Mouse (Mus musculus): ENCODE measurements around the gene Chmp1a.
"Not testable (repeated sequence)": the region's sequence is repeated elsewhere in the genome, so short reads cannot be mapped to it uniquely, and the experiment has no call there.

The Chmp1a gene

GRCm38 (mm10) chr8:123232553-123232952 is 20.0 kb upstream of the Chmp1a start:
- DNase-seq (ENCODE audit: low spot score in 2 of 2): no peak

- no peak for DNase-seq (ENCODE audit: low spot score in 2 of 2)
Measured at GRCm38 (mm10) chr8:123231742-123232141, 19.2 kb upstream of the Chmp1a start.

- not testable (repeated sequence) for DNase-seq (ENCODE audit: low spot score in 2 of 2)
Measured at GRCm38 (mm10) chr8:123230326-123230725, 17.8 kb upstream of the Chmp1a start.

- DNase-seq (ENCODE audit: low spot score in 2 of 2): peak in 1 of 2 experiments; percentile 62
Measured at GRCm38 (mm10) chr8:123228416-123228815, 15.9 kb upstream of the Chmp1a start.

GRCm38 (mm10) chr8:123224278-123225266 is 12.0 kb upstream of the Chmp1a start, which contains the start of gene Cdk10:
Gene Cdk10, plus strand, starts transcription at chr8:123224842.
- peak; percentile 91 for DNase-seq (ENCODE audit: low spot score in 2 of 2)

- no peak for DNase-seq (ENCODE audit: low spot score in 2 of 2)
Measured at GRCm38 (mm10) chr8:123220917-123221316, 8.4 kb upstream of the Chmp1a start.

GRCm38 (mm10) chr8:123215430-123215829 is 2.9 kb upstream of the Chmp1a start:
- DNase-seq (ENCODE audit: low spot score in 2 of 2): no peak

- DNase-seq (ENCODE audit: low spot score in 2 of 2): no peak
Measured at GRCm38 (mm10) chr8:123213118-123213772, 682 bp upstream of the Chmp1a start.

- DNase-seq (ENCODE audit: low spot score in 2 of 2): no peak
Measured at GRCm38 (mm10) chr8:123211876-123212275, 687 bp downstream of the Chmp1a start.

GRCm38 (mm10) chr8:123203571-123203970 is 9.0 kb downstream of the Chmp1a start:
- no peak for DNase-seq (ENCODE audit: low spot score in 2 of 2)

- DNase-seq (ENCODE audit: low spot score in 2 of 2): peak in 1 of 2 experiments; percentile 28
Measured at GRCm38 (mm10) chr8:123202288-123202687, 10.3 kb downstream of the Chmp1a start.

GRCm38 (mm10) chr8:123199864-123200263 is 12.7 kb downstream of the Chmp1a start:
- no peak for DNase-seq (ENCODE audit: low spot score in 2 of 2)

GRCm38 (mm10) chr8:123197016-123197415 is 15.5 kb downstream of the Chmp1a start:
- DNase-seq (ENCODE audit: low spot score in 2 of 2): not testable (repeated sequence)

GRCm38 (mm10) chr8:123193771-123194170 is 18.8 kb downstream of the Chmp1a start:
- DNase-seq (ENCODE audit: low spot score in 2 of 2): no peak

- no peak for DNase-seq (ENCODE audit: low spot score in 2 of 2)
Measured at GRCm38 (mm10) chr8:123191908-123192307, 20.7 kb downstream of the Chmp1a start.

GRCm38 (mm10) chr8:123190678-123191077 is 21.9 kb downstream of the Chmp1a start:
- peak; percentile 77 to 79 for DNase-seq (ENCODE audit: low spot score in 2 of 2)

- DNase-seq (ENCODE audit: low spot score in 2 of 2): no peak
Measured at GRCm38 (mm10) chr8:123188841-123189240, 23.7 kb downstream of the Chmp1a start.

- DNase-seq (ENCODE audit: low spot score in 2 of 2): no peak
Measured at GRCm38 (mm10) chr8:123188006-123188405, 24.6 kb downstream of the Chmp1a start.

GRCm38 (mm10) chr8:123185566-123186409 is 26.8 kb downstream of the Chmp1a start, which contains the start of gene Dpep1:
Gene Dpep1, plus strand, starts transcription at chr8:123186242.
- DNase-seq (ENCODE audit: low spot score in 2 of 2): no peak

GRCm38 (mm10) chr8:123181391-123181790 is 31.2 kb downstream of the Chmp1a start:
- no peak for DNase-seq (ENCODE audit: low spot score in 2 of 2)

GRCm38 (mm10) chr8:123157888-123158465 is 54.6 kb downstream of the Chmp1a start, which contains the start of gene Sult5a1:
Gene Sult5a1, minus strand, starts transcription at chr8:123158315.
- DNase-seq (ENCODE audit: low spot score in 2 of 2): no peak

All from right cerebral cortex, postnatal 36 days (tissue).